Mouse (Mus musculus): ENCODE measurements around the gene Zfp367.

Zfp367 gene

GRCm38 (mm10) chr13:64153083-64153682 lies at the start of gene Zfp367:
Gene Zfp367, minus strand, starts transcription at chr13:64153202.
- DNase-seq: peak; percentile 95

- no peak for DNase-seq
Observed at GRCm38 (mm10) chr13:64200911-64201310, 47.9 kb upstream of the Zfp367 start.

- DNase-seq: no peak
Observed at GRCm38 (mm10) chr13:64198310-64198709, 45.3 kb upstream of the Zfp367 start.

- DNase-seq: no peak
Observed at GRCm38 (mm10) chr13:64197899-64198298, 44.9 kb upstream of the Zfp367 start.

GRCm38 (mm10) chr13:64187065-64187464 lies 34.1 kb upstream of the Zfp367 start:
- DNase-seq: no peak

- no peak for DNase-seq
Observed at GRCm38 (mm10) chr13:64186516-64186915, 33.5 kb upstream of the Zfp367 start.

GRCm38 (mm10) chr13:64185586-64185985 lies 32.6 kb upstream of the Zfp367 start:
- no peak for DNase-seq

- no peak for DNase-seq
Observed at GRCm38 (mm10) chr13:64185176-64185575, 32.2 kb upstream of the Zfp367 start.

GRCm38 (mm10) chr13:64184361-64184760 lies 31.4 kb upstream of the Zfp367 start:
- no peak for DNase-seq

GRCm38 (mm10) chr13:64183583-64183982 lies 30.6 kb upstream of the Zfp367 start:
- peak; percentile 27 for DNase-seq

- no peak for DNase-seq
Observed at GRCm38 (mm10) chr13:64182091-64182490, 29.1 kb upstream of the Zfp367 start.

- peak; percentile 35 for DNase-seq
Observed at GRCm38 (mm10) chr13:64180888-64181287, 27.9 kb upstream of the Zfp367 start.

- no peak for DNase-seq
Observed at GRCm38 (mm10) chr13:64180300-64180699, 27.3 kb upstream of the Zfp367 start.

GRCm38 (mm10) chr13:64178746-64179652 lies 26.0 kb upstream of the Zfp367 start:
- DNase-seq: no peak

GRCm38 (mm10) chr13:64178000-64178399 lies 25.0 kb upstream of the Zfp367 start:
- DNase-seq: no peak

- DNase-seq: no peak
Observed at GRCm38 (mm10) chr13:64169746-64170145, 16.7 kb upstream of the Zfp367 start.

GRCm38 (mm10) chr13:64163147-64163715 lies 10.2 kb upstream of the Zfp367 start:
- DNase-seq: peak; percentile 31

GRCm38 (mm10) chr13:64162626-64163025 lies 9.6 kb upstream of the Zfp367 start:
- no peak for DNase-seq

- DNase-seq: peak; percentile 75
Observed at GRCm38 (mm10) chr13:64161916-64162611, 9.1 kb upstream of the Zfp367 start.

- peak; percentile 98 for DNase-seq
Observed at GRCm38 (mm10) chr13:64161548-64161915, 8.5 kb upstream of the Zfp367 start, which contains the start of gene Habp4. Gene Habp4, plus strand, starts transcription at chr13:64161824.

GRCm38 (mm10) chr13:64156966-64157365 lies 4.0 kb upstream of the Zfp367 start:
- no peak for DNase-seq

GRCm38 (mm10) chr13:64155171-64155571 lies 2.2 kb upstream of the Zfp367 start:
- no peak for DNase-seq

- no peak for DNase-seq
Observed at GRCm38 (mm10) chr13:64154651-64155050, 1.6 kb upstream of the Zfp367 start.
